Mouse (Mus musculus) stomach, embryonic 14.5 days (tissue): ENCODE results near the gene Mettl21e. TPM values are rescaled to one million over a fixed set of nuclear protein-coding genes. Genes with fewer than 3 reads are reported as not detected.
A peak's percentile ranks its signal among the peaks of the same experiment; 100 is the strongest.
"Not testable (repeated sequence)": the region's sequence is repeated elsewhere in the genome, so short reads cannot be mapped to it uniquely, and the experiment has no call there.

ENCODE experiments used
- ATAC-seq: fragments of 200-750 bp; cut with Nextera tagmentation; 2 replicates; pipeline ENCODE4 v1.8.0; 2017; ENCODE audit warnings: low read depth, moderate TSS enrichment; ENCODE audit not compliant: insufficient number of reproducible peaks, insufficient read depth, low FRiP score
- H3K27ac ChIP-seq: fragments of 300-500 bp; sonication (generic); 2 replicates; pipeline ENCODE4 v1.5.1; 2014; ENCODE audit warnings: mild to moderate bottlenecking, low read length, moderate library complexity, mixed read lengths
- H3K27me3 ChIP-seq: fragments of 300-500 bp; sonication (generic); 2 replicates; pipeline ENCODE4 v1.6.1; 2014; ENCODE audit warnings: low read length, control low read depth, mixed read lengths; ENCODE audit not compliant: control insufficient read depth, insufficient read depth
- H3K36me3 ChIP-seq: fragments of 300-500 bp; sonication (generic); 2 replicates; pipeline ENCODE4 v1.6.1; 2014; ENCODE audit warnings: mild to moderate bottlenecking, control low read depth, low read length, moderate library complexity, mixed read lengths; ENCODE audit not compliant: control insufficient read depth, insufficient read depth
- H3K4me1 ChIP-seq: fragments of 300-500 bp; sonication (generic); 2 replicates; pipeline ENCODE4 v1.6.1; 2014; ENCODE audit warnings: low read length, control low read depth, mixed read lengths; ENCODE audit not compliant: control insufficient read depth, insufficient read depth
- H3K4me2 ChIP-seq: fragments of 300-500 bp; sonication (generic); replicated peaks from 2 replicates; pipeline ENCODE4 v1.6.1; 2014; ENCODE audit warnings: low read depth, low read length, control low read depth
- H3K4me3 ChIP-seq: fragments of 300-500 bp; sonication (generic); 2 replicates; pipeline ENCODE4 v1.5.1; 2014; ENCODE audit warnings: low read depth, low read length, control low read depth
- H3K9ac ChIP-seq: fragments of 300-500 bp; sonication (generic); replicated peaks from 2 replicates; pipeline ENCODE4 v1.6.1; 2014; ENCODE audit warnings: low read depth, mild to moderate bottlenecking, control low read depth, low read length, moderate library complexity, mixed read lengths
- H3K9me3 ChIP-seq: fragments of 300-500 bp; sonication (generic); 2 replicates; pipeline ENCODE4 v1.6.1; 2016; ENCODE audit warnings: low read depth, low read length, control low read depth; ENCODE audit not compliant: control insufficient read depth
- WGBS: fragments of 180-500 bp; shearing (Covaris S2); extraction: QIAGEN DNeasy Blood & Tissue Kit; methylation state at CpG from one replicate; pipeline ENCODE4 v1.1.7; 2014; 5-methylcytosine and 5-hydroxymethylcytosine counted together
- polyA plus RNA-seq: library from polyadenylated mRNA; unstranded; fragments of >200 nt; fragmentation: Nextera tagmentation; extraction: Ambion mirVana; gene quantifications from 2 replicates; pipeline ENCODE4 v1.2.1, GENCODE M21; 2014

Gene Mettl21e
- polyA plus RNA-seq = 0.10 TPM in 1 of 2 replicates, not detected in the other

GRCm38 (mm10) chr1:44218876-44219275 lies at the start of gene Mettl21e:
TSS of gene Mettl21e (minus strand) at chr1:44218961.
- Histone ChIP-seq H3K4me1 (no peaks in the 10 kb centered on the region), H3K9me3 (no peaks in the 10 kb centered on the region), H3K27me3 (no peaks in the 10 kb centered on the region), H3K4me3 (no peak within 1 kb of the TSS), H3K9ac (no peak within 1 kb of the TSS), H3K36me3 (no peaks in the 10 kb centered on the region), H3K4me2 (no peak within 1 kb of the TSS), H3K27ac (no peak within 1 kb of the TSS)
- 26% methylated on average over 1 of the region's 1 CpGs for WGBS
- ATAC-seq = no peak

GRCm38 (mm10) chr1:44240440-44240839 lies 21.7 kb upstream of the Mettl21e start:
- not testable (repeated sequence) for H3K9ac ChIP-seq, H3K4me2 ChIP-seq, H3K4me3 ChIP-seq, H3K27me3 ChIP-seq, H3K4me1 ChIP-seq, H3K36me3 ChIP-seq, ATAC-seq, H3K27ac ChIP-seq, H3K9me3 ChIP-seq
- 60% methylated on average over 2 of the region's 2 CpGs for WGBS

GRCm38 (mm10) chr1:44239969-44240368 lies 21.2 kb upstream of the Mettl21e start:
- 80% methylated on average over 3 of the region's 3 CpGs for WGBS

GRCm38 (mm10) chr1:44237305-44237704 lies 18.5 kb upstream of the Mettl21e start:
- WGBS = 74% methylated on average over 2 of the region's 2 CpGs
- Histone ChIP-seq H3K27ac (no peak overlapping the region), H3K4me1 (no peaks in the 10 kb centered on the region), H3K9me3 (no peaks in the 10 kb centered on the region), H3K27me3 (no peaks in the 10 kb centered on the region), H3K4me2 (no peak overlapping the region), H3K9ac (no peak overlapping the region), H3K36me3 (no peaks in the 10 kb centered on the region), H3K4me3 (no peak overlapping the region)
- no peak for ATAC-seq

More at GRCm38 (mm10) chr1:44239969-44240368, 21.2 kb upstream of the Mettl21e start:
- Histone ChIP-seq H3K4me2 (no peak overlapping the region), H3K27me3 (no peaks in the 10 kb centered on the region), H3K27ac (no peak overlapping the region), H3K9me3 (no peaks in the 10 kb centered on the region), H3K9ac (no peak overlapping the region), H3K4me3 (no peak overlapping the region), H3K36me3 (no peaks in the 10 kb centered on the region), H3K4me1 (no peaks in the 10 kb centered on the region)
- ATAC-seq = no peak

GRCm38 (mm10) chr1:44235311-44235710 lies 16.6 kb upstream of the Mettl21e start:
- WGBS = 77% methylated on average over 2 of the region's 2 CpGs
- no peak overlapping the region for H3K27ac ChIP-seq

GRCm38 (mm10) chr1:44234531-44234930 lies 15.8 kb upstream of the Mettl21e start:
- 75% methylated on average over 2 of the region's 2 CpGs for WGBS
- H3K27ac ChIP-seq, H3K9ac ChIP-seq, ATAC-seq, H3K4me3 ChIP-seq, H3K4me2 ChIP-seq, H3K36me3 ChIP-seq, H3K27me3 ChIP-seq, H3K9me3 ChIP-seq, H3K4me1 ChIP-seq: not testable (repeated sequence)

More at GRCm38 (mm10) chr1:44235311-44235710, 16.6 kb upstream of the Mettl21e start:
- Histone ChIP-seq H3K36me3 (no peaks in the 10 kb centered on the region), H3K4me1 (no peaks in the 10 kb centered on the region), H3K9ac (no peak overlapping the region), H3K4me3 (no peak overlapping the region), H3K4me2 (no peak overlapping the region), H3K9me3 (no peaks in the 10 kb centered on the region), H3K27me3 (no peaks in the 10 kb centered on the region)
- ATAC-seq = no peak

- H3K4me2 ChIP-seq = no peak overlapping the region
- no peaks in the 10 kb centered on the region for H3K27me3 ChIP-seq
- H3K4me3 ChIP-seq = no peak overlapping the region
- no peak overlapping the region for H3K27ac ChIP-seq
- no peaks in the 10 kb centered on the region for H3K4me1 ChIP-seq
- ATAC-seq = peak; percentile 42; the same call in 1 of the 2 replicates
- H3K36me3 ChIP-seq = no peaks in the 10 kb centered on the region
- H3K9me3 ChIP-seq = no peaks in the 10 kb centered on the region
- H3K9ac ChIP-seq = no peak overlapping the region
- WGBS = 34% methylated on average over 2 of the region's 2 CpGs
These were observed 10.3 kb upstream of the Mettl21e start for GRCm38 (mm10) chr1:44229044-44229443.

- no peaks in the 10 kb centered on the region for H3K27me3 ChIP-seq
- ATAC-seq = no peak
- H3K27ac ChIP-seq = no peak overlapping the region
- no peak overlapping the region for H3K4me2 ChIP-seq
- H3K4me1 ChIP-seq = no peaks in the 10 kb centered on the region
- H3K4me3 ChIP-seq = no peak overlapping the region
- no peak overlapping the region for H3K9ac ChIP-seq
- H3K36me3 ChIP-seq = no peaks in the 10 kb centered on the region
- H3K9me3 ChIP-seq = no peaks in the 10 kb centered on the region
- 53% methylated on average over 2 of the region's 2 CpGs for WGBS
These were observed 1.6 kb downstream of the Mettl21e start for GRCm38 (mm10) chr1:44217118-44217517.
